Mouse (Mus musculus): Measurements from ENCODE around the gene Strn3.

Strn3 gene

DNA sequence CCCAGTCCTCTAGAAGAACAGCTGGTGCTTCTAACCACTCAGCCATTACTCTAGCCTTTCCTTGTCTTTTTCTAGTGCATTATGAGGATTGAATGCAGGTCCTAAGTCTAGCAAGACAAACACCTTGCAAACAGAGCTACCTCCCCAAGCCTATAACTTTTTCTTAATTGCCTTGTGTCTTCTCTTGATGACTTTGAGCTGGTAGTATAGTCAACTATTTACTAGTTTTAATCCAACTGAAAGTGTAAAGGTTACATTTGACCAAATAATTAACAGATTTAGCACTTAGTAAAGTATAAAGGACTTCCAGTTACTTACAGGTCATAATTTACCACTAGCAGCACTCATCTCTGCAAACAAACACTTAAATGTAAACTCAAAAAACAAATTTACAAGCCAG is 28.7 kb downstream of the Strn3 start:
- ChIA-PET POLR2A (interaction anchor here in 3 of 4 experiments (0.5 to 9.3 kb wide), 4 partner anchors 17 to 57 kb away, joined by 3 to 51 read pairs (median 6); partner anchors contain the start of genes Ap4s1 (in 1 of the 3) and Strn3 (in 1 of the 3)), CTCF (interaction anchor here in 2 of 4 experiments (0.6 to 1.0 kb wide), 2 partner anchors 15 to 23 kb away, joined by 4 to 6 read pairs; no protein-coding TSS in a partner anchor)

DNA sequence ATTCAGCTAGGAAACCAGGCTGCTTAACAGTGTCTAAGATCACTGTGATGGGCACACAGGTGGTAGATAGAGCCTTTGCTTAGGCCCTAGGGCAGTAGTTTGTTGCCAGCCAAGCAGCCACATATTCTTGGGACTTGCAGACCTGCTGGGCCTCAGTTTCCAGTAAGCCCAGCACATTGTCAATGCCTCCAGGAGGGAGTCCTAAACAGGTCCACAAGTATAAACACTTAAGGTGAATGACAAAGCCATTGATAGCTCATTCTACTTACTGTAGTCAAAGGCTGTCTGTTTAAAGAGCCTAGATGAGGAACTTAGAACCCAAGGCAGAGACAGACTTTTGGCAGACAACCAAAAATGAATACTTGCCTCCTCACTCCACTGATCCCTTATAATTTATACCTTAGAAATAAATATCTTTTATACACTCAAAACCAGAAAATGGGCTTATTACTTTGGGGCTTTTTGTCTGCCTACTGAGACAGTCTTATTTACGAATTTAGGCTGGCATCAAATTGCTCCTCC is 35.7 kb downstream of the Strn3 start:
- POLR2A ChIA-PET, result interaction anchor here in 3 of 4 experiments (0.6 to 1.2 kb wide), 3 partner anchors 11 to 28 kb away, joined by 3 read pairs; no protein-coding TSS in a partner anchor
- CTCF ChIA-PET, result no interaction called here

DNA sequence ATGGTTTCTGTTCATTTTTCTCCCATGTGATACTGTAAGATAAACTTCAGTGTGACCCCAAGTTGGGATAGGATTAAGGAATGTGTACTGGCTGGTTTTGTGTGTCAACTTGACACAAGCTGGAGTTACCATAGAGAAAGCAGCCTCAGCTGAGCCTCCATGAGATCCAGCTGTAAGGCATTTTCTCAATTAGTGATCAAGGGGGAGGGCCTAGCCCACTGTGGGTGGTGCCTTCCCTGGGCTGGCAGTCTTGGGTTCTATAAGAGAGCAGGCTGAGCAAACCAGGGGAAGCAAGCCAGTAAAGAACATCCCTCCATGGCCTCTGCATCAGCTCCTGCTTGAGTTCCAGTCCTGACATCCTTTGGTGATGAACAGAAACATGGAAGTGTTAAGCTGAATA is 42.3 kb downstream of the Strn3 start:
- CTCF ChIA-PET, result interaction anchor here in 1 of 4 experiments (0.6 kb wide), 1 partner anchor 33 kb away, joined by 3 read pairs; no protein-coding TSS in a partner anchor

DNA sequence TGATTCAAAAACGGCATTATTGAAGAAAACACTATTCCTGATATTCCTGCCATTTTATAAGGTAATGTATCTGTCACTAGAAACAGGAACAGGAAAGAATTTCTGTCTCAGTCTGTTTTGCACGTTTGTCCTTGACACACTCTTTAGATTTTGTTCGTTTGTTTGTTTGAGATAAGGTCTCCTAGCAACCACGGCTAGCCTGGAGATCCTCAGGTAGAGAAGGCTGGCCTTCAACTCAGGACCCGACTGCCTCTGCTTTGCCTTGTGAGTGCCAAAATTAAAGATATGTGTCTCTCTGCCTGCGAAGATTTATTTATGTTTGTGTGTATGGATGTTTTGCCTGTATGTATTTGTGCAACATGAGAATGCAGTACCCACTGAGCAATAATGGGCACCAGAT is 49.8 kb downstream of the Strn3 start:
- ChIA-PET POLR2A (interaction anchor here in 1 of 4 experiments (1.2 kb wide), 1 partner anchor 78 kb away, joined by 3 read pairs; no protein-coding TSS in a partner anchor), CTCF (interaction anchor here in 1 of 4 experiments (0.9 kb wide), 1 partner anchor 22 kb away, joined by 4 read pairs; no protein-coding TSS in a partner anchor)

More for the DNA sequence above, 42.3 kb downstream of the Strn3 start:
- POLR2A ChIA-PET, result interaction anchor here in 2 of 4 experiments (0.7 to 1.3 kb wide), 3 partner anchors 13 to 42 kb away, joined by 3 to 4 read pairs (median 4); partner anchors contain the start of gene Strn3 (in 1 of the 2)

DNA sequence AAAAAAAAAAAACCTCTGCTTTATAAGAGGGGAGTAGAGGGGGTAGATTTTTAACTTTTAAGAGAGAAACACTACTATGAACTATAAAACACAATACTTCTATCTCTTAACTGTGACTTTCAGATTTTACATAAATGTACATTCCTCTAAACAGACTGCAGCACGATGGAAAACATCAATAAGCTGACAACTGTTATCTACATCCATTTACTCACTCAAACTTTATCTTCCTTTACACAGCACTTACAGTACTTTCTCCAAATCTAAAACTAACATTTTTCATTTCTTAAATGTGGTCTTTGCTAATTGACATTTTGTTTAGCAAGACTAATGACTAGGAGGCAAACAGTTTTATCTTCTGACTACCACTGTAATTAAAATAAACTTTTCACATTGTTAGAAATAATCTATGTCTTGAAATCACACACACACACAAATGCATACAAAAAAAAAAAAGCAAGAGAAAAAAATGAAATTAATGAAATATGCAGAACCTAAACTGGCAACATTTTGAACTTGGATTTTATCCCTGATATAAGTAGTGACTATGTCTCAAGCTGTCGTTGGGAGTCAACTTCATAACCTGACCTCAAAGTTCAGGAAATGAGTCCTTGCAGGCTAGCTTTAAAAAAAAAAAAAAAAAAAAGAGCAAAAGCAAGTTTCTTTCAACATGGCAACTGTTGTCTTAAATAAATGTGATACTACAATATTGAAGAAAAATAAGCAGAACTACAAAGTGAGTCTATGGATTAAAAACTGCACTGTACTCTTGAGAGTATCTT is 54.8 kb downstream of the Strn3 start:
- CTCF ChIA-PET, result interaction anchor here in 2 of 4 experiments (0.7 to 0.8 kb wide), 2 partner anchors 104 to 374 kb away, joined by 3 to 7 read pairs; no protein-coding TSS in a partner anchor
- POLR2A ChIA-PET, result interaction anchor here in 1 of 4 experiments (0.6 to 1.8 kb wide), 8 partner anchors 11 to 245 kb away, joined by 3 to 5 read pairs (median 4); partner anchors contain the start of gene Strn3

DNA sequence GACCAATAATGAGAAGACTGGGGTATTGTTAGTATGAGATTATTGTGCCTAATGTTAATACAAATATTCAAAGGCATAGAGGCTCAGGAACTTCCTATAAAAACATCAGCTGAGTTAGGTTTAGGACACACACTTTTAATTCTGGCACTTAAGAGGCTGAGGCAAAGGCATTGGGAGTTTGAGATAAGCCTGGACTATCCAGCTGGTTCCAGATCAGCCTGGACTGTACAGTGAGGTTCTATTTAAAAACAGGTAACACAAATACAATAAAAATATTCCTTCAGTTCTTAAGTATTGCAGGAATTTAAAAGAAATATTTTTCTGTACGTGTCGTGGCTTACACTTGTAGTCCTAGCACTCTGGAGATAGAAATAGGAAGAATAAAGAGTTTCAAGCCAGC is 55.4 kb downstream of the Strn3 start:
- ChIA-PET CTCF (interaction anchor here in 1 of 4 experiments (0.8 kb wide), 1 partner anchor 105 kb away, joined by 3 read pairs; no protein-coding TSS in a partner anchor), POLR2A (interaction anchor here in 1 of 4 experiments (0.6 to 1.8 kb wide), 6 partner anchors 14 to 244 kb away, joined by 3 to 5 read pairs (median 4); partner anchors contain the start of gene Strn3)

DNA sequence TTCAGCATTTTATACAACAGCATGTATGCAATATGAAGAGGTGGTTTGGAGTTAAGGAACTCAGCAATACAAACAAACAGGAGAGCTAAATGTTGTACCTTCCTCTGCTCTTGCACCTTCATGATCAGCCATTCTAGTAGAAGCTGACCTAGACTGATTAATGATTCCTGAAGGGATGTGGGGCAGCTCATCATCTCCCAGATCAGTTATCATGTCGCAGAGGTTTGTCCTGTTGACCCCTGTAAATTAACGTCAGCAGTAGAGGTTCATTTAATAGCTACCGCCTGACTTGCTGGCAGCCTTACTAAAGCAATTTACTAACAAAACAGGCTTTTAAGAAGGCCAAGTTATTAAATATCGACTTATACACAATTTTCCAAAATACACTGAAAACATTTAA is 58.2 kb downstream of the Strn3 start:
- POLR2A ChIA-PET, result interaction anchor here in 1 of 4 experiments (1.3 kb wide), 1 partner anchor 70 kb away, joined by 3 read pairs; no protein-coding TSS in a partner anchor
- CTCF ChIA-PET, result no interaction called here

DNA sequence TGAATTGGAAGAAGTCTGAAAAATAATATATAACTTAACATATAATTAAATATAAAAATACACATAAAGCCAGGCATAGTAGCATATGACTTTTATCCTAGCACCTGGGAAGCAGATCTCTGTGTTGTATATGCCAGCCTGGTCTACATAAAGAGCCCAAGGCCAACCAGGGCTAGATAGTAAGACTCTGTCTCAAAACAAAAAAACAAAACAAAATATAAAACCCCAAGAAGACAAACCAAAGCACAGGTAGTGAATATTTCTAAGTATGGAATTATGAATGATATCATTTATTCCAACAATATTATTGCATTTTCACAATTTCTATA is 68.4 kb downstream of the Strn3 start:
- POLR2A ChIA-PET, result no interaction called here
- CTCF ChIA-PET, result interaction anchor here in 1 of 4 experiments (1.2 kb wide), 1 partner anchor 221 kb away, joined by 3 read pairs; no protein-coding TSS in a partner anchor

DNA sequence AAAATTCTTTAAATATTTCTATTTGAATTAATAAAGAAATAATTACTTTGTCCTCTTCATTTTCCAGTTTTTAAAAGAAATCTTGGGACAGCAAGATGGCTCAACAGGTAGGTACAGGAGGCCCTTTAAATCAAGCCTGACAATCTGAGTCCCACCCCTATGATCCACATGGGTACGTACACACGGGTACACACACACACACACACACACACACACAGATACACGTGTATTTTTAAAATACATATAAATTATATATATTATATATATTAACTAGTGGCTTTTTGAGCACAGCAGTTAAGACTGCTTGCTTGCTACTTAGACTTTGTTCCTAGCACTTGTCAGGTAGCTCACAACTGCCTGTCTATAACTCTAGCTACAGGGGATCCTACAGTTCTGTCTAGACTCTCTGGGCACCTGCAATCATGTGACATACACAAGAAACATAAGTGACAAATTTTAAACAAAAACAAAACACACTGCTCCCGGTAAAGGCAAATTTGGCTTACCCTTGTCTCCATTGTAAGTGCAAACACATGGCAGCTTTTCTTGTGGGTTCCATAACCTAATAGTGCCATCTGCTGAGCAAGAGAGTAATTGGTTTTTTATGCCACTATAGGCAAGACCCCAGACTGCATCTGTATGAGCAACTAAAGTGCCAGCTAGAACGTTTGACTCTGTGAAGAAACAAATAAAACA is 68.9 kb downstream of the Strn3 start:
- POLR2A ChIA-PET, result no interaction called here
- CTCF ChIA-PET, result interaction anchor here in 2 of 4 experiments (0.6 to 1.2 kb wide), 2 partner anchors 221 to 244 kb away, joined by 3 read pairs; no protein-coding TSS in a partner anchor

DNA sequence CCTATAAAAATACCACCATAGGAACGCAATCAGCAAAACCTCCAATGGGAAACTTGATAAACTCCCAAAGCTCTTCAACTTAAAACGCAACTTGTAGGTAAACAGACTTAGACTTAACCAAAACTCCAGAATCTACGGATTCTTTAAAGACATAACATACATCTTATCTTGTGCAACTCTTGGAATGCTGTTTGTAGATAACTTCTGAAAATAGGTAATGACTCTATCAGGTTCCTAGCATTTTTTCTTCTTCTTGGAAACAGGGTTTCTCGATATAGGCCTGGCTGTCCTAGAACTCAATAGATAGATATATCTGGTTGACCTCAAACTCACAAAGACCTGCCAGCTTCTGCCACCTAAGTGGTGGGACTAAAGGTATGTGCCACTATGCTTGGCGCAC is 70.5 kb downstream of the Strn3 start:
- CTCF ChIA-PET, result no interaction called here
- POLR2A ChIA-PET, result interaction anchor here in 1 of 4 experiments (0.7 to 1.0 kb wide), 2 partner anchors 20 to 27 kb away, joined by 3 read pairs; no protein-coding TSS in a partner anchor

DNA sequence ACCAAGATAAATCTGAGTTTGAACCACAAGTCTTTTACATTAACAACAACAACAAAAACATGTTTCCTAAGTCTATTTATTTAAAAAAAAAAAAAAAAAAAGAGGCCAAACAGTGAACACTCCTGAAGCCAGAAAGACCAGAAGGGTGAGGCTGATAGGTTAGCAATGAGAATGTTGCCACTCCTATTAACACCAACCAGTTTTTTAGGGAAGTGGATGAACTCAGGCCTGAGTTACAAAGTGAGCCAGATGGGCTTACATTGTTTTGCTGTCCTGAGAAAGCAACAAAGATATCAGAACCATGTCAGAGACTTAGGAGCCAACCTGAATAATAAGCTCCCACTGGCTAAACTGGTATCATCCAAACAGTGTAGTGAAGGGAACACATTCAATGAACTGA is 71.1 kb downstream of the Strn3 start:
- ChIA-PET POLR2A (interaction anchor here in 1 of 4 experiments (0.7 to 1.0 kb wide), 3 partner anchors 20 to 28 kb away, joined by 3 to 7 read pairs (median 3); no protein-coding TSS in a partner anchor), CTCF (no interaction called here)

DNA sequence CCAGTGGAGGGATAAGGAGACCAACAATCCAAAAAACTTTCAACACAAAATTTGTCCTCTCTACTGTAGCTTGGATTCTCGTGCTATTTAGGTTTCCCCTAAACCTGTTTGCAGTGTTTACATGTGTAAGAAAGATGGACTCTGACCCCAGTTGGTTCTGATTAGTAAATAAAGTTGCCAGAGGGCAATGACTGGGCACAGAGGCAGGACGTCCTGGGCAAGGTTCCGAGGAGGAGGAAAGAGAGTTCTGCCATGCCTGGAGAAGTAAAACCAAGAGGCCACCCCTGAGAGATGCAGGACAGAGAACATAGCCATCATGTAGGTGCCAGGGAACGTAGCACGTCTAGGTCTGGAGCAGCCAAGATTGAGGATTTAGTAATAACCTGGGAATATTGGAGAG is 79.3 kb downstream of the Strn3 start:
- ChIA-PET CTCF (interaction anchor here in 1 of 4 experiments (1.1 kb wide), 1 partner anchor 80 kb away, joined by 3 read pairs; no protein-coding TSS in a partner anchor), POLR2A (interaction anchor here in 1 of 4 experiments (0.6 to 1.1 kb wide), 3 partner anchors 9 to 1715 kb away, joined by 3 read pairs; no protein-coding TSS in a partner anchor)

DNA sequence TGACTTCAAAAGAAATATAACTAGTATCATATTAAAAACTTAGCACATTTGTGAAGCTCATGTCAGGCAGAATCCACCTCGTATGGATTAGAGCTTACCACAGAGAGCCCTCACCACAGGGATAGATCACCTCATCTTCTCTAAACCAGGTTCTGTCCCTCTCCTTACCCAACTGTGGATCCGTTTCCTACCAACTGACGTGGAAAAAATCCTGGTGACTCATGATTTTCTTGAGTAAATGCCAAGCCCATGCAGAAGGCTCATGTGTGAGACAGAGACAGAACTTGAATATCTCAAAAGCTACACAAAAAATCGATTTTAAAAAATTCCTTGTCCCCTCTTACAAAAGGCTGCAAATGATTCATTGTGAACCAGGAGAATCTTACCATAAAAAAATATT is 85.6 kb downstream of the Strn3 start:
- ChIA-PET POLR2A (interaction anchor here in 3 of 4 experiments (0.6 to 2.8 kb wide), 5 partner anchors 11 to 129 kb away, joined by 3 to 11 read pairs (median 5); partner anchors contain the start of gene Coch (in 1 of the 3)), CTCF (no interaction called here)

DNA sequence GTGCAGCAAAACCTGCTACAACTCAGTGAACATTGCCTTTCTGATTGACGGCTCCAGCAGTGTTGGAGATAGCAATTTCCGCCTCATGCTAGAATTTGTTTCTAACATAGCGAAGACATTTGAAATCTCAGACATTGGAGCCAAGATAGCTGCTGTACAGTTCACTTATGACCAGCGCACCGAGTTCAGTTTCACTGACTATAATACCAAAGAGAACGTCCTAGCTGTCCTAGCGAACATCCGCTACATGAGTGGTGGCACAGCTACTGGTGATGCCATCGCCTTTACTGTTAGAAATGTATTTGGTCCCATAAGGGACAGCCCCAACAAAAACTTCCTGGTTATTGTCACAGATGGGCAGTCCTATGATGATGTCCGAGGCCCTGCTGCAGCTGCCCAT is 88.4 kb downstream of the Strn3 start:
- CTCF ChIA-PET, result no interaction called here
- POLR2A ChIA-PET, result interaction anchor here in 1 of 4 experiments (1.0 to 1.4 kb wide), 3 partner anchors 9 to 15 kb away, joined by 3 read pairs; no protein-coding TSS in a partner anchor

DNA sequence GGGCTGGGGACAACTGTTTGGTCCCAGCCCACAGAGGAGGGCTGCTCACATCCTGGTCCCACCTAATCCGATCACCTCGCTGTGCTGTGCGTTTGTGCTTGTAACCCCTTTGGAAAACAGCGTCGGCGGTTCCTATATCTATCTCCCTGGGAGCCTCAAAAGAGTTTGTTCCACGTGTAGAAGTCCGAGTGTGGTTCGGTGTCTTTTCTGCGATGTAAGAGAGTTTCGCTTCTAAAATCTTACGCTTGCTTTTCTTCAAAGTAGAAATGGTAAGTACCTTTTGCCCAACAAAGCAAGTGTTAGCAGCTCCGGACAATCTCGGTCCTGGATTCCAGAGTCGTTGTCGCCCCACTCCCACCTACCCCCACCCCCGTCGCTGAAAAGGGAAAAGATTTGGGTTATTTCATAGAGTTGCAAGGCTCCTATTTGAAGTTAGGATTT is 97.6 kb downstream of the Strn3 start:
- ChIA-PET POLR2A (interaction anchor here in 3 of 4 experiments (0.7 to 3.0 kb wide), 4 partner anchors 9 to 1467 kb away, joined by 3 to 10 read pairs (median 4); partner anchors contain the start of gene Dtd2 (in 1 of the 3)), CTCF (interaction anchor here in 1 of 4 experiments (1.2 kb wide), 1 partner anchor 77 kb away, joined by 3 read pairs; no protein-coding TSS in a partner anchor)

DNA sequence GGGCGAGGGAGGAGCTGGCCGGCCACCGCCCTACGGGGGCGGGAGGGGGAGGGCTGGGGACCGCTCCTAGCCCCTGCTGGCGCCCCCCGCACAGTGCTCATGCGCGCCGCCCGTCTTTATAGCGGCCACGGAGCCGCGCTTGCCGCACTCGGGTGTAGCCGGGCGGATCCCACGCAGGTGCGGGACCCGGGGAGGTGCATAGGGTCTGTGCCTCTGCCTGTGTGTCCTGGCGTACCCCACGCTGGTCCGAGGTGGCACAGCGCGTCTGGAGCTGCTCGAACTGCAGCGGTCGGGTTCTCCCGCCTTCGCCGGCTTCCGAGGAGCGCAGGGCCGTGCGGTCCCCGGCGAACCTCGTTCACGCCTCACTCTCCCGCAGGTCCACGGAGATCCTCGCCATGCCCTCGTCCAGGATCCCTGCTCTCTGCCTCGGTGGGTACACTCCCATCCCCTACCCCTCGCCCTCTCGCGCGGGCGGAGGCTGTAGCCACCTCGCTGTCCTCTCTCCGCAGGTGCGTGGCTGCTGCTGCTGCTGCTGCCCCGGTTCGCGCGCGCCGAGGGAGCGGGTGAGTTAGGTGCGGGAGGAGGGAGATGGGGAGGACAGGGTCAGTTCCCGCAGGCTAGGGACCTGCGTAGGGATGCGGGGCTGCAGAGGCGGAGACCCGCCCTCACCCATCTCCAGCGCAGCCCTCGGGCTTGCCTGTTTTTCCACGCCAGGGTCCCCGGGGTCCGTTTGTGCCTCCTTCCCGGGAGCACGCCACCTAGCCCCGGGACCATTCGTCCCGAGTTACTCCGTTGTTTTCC is 98.3 kb downstream of the Strn3 start, which contains the start of gene Coch:
TSS of gene Coch (plus strand) at position 113 of the 801 bp plus-strand sequence.
- CTCF ChIA-PET, result interaction anchor here in 1 of 4 experiments (1.2 kb wide), 1 partner anchor 77 kb away, joined by 3 read pairs; no protein-coding TSS in a partner anchor

DNA sequence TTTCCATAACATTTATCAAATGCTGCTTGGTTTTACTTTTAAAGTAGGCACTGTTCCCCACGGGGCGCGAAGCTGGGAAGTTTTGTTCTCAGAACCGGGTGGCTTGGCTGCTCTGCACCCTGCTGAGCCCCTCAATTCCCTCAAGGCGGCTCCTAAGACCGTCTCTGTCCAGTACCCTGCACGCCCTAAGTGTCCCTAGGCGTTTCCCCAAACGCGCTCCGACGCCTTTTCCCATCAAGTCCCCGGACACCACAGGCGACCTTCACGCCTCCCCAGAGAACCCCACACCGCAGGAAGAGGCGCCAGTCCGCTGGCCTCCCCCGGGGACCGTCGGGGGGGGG is 98.8 kb downstream of the Strn3 start:
- CTCF ChIA-PET, result no interaction called here
- POLR2A ChIA-PET, result interaction anchor here in 2 of 4 experiments (0.7 to 3.0 kb wide), 3 partner anchors 13 to 153 kb away, joined by 3 to 10 read pairs (median 3); partner anchors contain the start of gene Strn3 (in 1 of the 2)

More for the DNA sequence above, 98.3 kb downstream of the Strn3 start, which contains the start of gene Coch:
- POLR2A ChIA-PET, result interaction anchor here in 2 of 4 experiments (0.7 to 3.0 kb wide), 4 partner anchors 12 to 413 kb away, joined by 3 to 10 read pairs (median 4); partner anchors contain the start of genes Dtd2 (in 1 of the 2) and Strn3 (in 1 of the 2)

All from embryonic stem cell, embryonic (primary cell).